18 mouse cellular contexts compared by ENCODE assay signal in the genomic region with DNA sequence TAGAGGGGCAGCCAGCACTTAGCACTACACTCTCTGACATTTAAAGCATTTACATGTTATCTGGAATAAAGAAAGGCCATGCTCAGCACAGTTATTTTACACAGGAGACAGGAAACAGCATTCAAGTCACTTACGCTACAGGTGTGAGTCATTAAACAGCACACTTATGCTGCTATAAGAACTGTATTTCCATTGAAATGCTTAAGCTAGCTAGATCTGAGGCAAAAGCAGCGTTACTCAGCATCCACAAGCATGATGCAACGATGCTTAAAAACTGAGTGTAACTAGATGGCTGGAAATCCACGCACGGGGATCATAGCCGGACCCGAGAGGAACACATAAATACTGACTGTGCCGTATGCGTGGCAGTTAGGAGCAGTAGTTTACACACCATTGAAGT.
DNase-seq lines count a peak whose midpoint lies in the region; ATAC-seq lines count a peak whose summit lies in the region.
"Had no signal": no experiment of that assay in that cellular context is flagged by ENCODE, and none has a peak within 500 bp of the region (broad histone marks: within the 10 kb centered on the region; RNA-seq: fewer than 3 reads in every experiment).

No protein-coding gene starts in this region.

- ATAC-seq in heart, embryonic 14.5 days (ENCODE audit: insufficient number of reproducible peaks, insufficient read depth, low FRiP score, low read depth) = no peak
- no peak for ATAC-seq in liver, embryonic 13.5 days (ENCODE audit: low read depth)
- ATAC-seq in stomach, embryonic 16.5 days (ENCODE audit: insufficient read depth, low FRiP score) = no peak
- ATAC-seq: forebrain, embryonic 13.5 days; Patski had no signal

- DNase-seq in heart, adult 11 months = no peak
- DNase-seq in thymus, postnatal 0 days (ENCODE audit: low spot score) = peak; percentile 56
- no peak for DNase-seq in thymus, postnatal 36 days
- DNase-seq in liver, embryonic 13.5 days = no peak
- no peak for DNase-seq in cerebellum, postnatal 4 days (ENCODE audit: low spot score in 2 of 2)
- no peak for DNase-seq in right cerebral cortex, postnatal 4 days
- DNase-seq: adrenal gland, adult 8-10 months; cerebellum, adult 11-12 months; gastrocnemius, postnatal 25 days; layer of hippocampus, adult 9-11 months; spleen, adult 18-20 months had no signal

- H3K9me3 ChIP-seq in heart, embryonic 14.5 days (ENCODE audit: control insufficient read depth, low read length) = no peaks in the 10 kb centered on the region
- H3K9me3 ChIP-seq in liver, embryonic 13.5 days (replicated peaks) = no peaks in the 10 kb centered on the region
- H3K9me3 ChIP-seq in stomach, embryonic 16.5 days (replicated peaks; ENCODE audit: control insufficient read depth, low read length) = no peaks in the 10 kb centered on the region
- H3K9me3 ChIP-seq: forebrain, embryonic 13.5 days; limb, embryonic 10.5 days; midbrain, embryonic 10.5 days had no signal

- peak overlapping the region; percentile 34; the same call in 1 of the 2 replicates for H3K9ac ChIP-seq in heart, embryonic 14.5 days (ENCODE audit: low read length)
- H3K9ac ChIP-seq in liver, embryonic 13.5 days = peak overlapping the region; percentile 73; the same call in 1 of the 2 replicates
- H3K9ac ChIP-seq in stomach, embryonic 16.5 days (ENCODE audit: low read length) = no peak overlapping the region
- H3K9ac ChIP-seq: forebrain, embryonic 13.5 days had no signal

- H3K36me3 ChIP-seq in heart, embryonic 14.5 days (ENCODE audit: control insufficient read depth, insufficient read depth, low read length) = peaks cover 80% of the 10 kb centered on the region
- H3K36me3 ChIP-seq in liver, embryonic 13.5 days = peaks cover 28% of the 10 kb centered on the region
- H3K36me3 ChIP-seq in stomach, embryonic 16.5 days (ENCODE audit: control insufficient read depth, insufficient read depth, low read length) = peaks cover 4% of the 10 kb centered on the region; the same call in 1 of the 2 replicates

- H3K4me3 ChIP-seq in heart, embryonic 14.5 days (ENCODE audit: control insufficient read depth in 1 of 2, insufficient read depth in 1 of 2, low read depth in 1 of 2, low read length in 2 of 2) = no peak overlapping the region
- H3K4me3 ChIP-seq in liver, embryonic 13.5 days (replicated peaks) = peak overlapping the region; percentile 64
- no peak overlapping the region for H3K4me3 ChIP-seq in stomach, embryonic 16.5 days (replicated peaks; ENCODE audit: low read length)
- H3K4me3 ChIP-seq: forebrain, embryonic 13.5 days; limb, embryonic 10.5 days; midbrain, embryonic 10.5 days; myocyte had no signal

- no peak overlapping the region for H3K4me2 ChIP-seq in heart, embryonic 14.5 days (ENCODE audit: low read length)
- peak overlapping the region; percentile 73 for H3K4me2 ChIP-seq in liver, embryonic 13.5 days
- H3K4me2 ChIP-seq in stomach, embryonic 16.5 days (ENCODE audit: low read depth, low read length) = no peak overlapping the region
- H3K4me2 ChIP-seq: forebrain, embryonic 13.5 days had no signal

- H3K27me3 ChIP-seq in heart, embryonic 14.5 days (ENCODE audit: control insufficient read depth, insufficient read depth, low read length) = no peaks in the 10 kb centered on the region
- no peaks in the 10 kb centered on the region for H3K27me3 ChIP-seq in liver, embryonic 13.5 days
- no peaks in the 10 kb centered on the region for H3K27me3 ChIP-seq in stomach, embryonic 16.5 days (ENCODE audit: control insufficient read depth, insufficient read depth, low read length)
- H3K27me3 ChIP-seq: forebrain, embryonic 13.5 days; Patski had no signal

- WGBS in heart, embryonic 14.5 days = 83% methylated on average over 9 of the region's 9 CpGs
- WGBS in liver, embryonic 13.5 days (ENCODE audit: insufficient replicate concordance) = 59% methylated on average over 9 of the region's 9 CpGs
- WGBS in stomach, embryonic 16.5 days = 51% methylated on average over 9 of the region's 9 CpGs

- H3K27ac ChIP-seq in heart, embryonic 14.5 days (replicated peaks in 1 of 2; ENCODE audit: control insufficient read depth in 1 of 2, insufficient read depth in 1 of 2, low read depth in 2 of 2, low read length in 2 of 2) = peak overlapping the region; percentile 19 to 67; a peak in 1 of 4 replicates
- peak overlapping the region; percentile 15; the same call in 1 of the 2 replicates for H3K27ac ChIP-seq in liver, embryonic 13.5 days
- H3K27ac ChIP-seq in stomach, embryonic 16.5 days (ENCODE audit: low read length) = peak overlapping the region; percentile 34
- H3K27ac ChIP-seq: forebrain, embryonic 13.5 days; limb, embryonic 10.5 days; midbrain, embryonic 10.5 days had no signal

- peaks cover 20 to 57% of the 10 kb centered on the region in 2 experiments for H3K4me1 ChIP-seq in heart, embryonic 14.5 days (ENCODE audit: control insufficient read depth in 2 of 2, insufficient read depth in 2 of 2, low read length in 2 of 2)
- peaks cover 64% of the 10 kb centered on the region for H3K4me1 ChIP-seq in liver, embryonic 13.5 days (replicated peaks)
- H3K4me1 ChIP-seq in stomach, embryonic 16.5 days (ENCODE audit: control insufficient read depth, insufficient read depth, low read length) = peaks cover 18% of the 10 kb centered on the region
- H3K4me1 ChIP-seq: forebrain, embryonic 13.5 days; limb, embryonic 10.5 days; midbrain, embryonic 10.5 days had no signal
